Mouse (Mus musculus): ENCODE data around the gene Nip7. TPM values are rescaled to one million over a fixed set of nuclear protein-coding genes. Genes with fewer than 3 reads are reported as not detected.
A peak's percentile ranks its signal among the peaks of the same experiment; 100 is the strongest.
"Not testable (repeated sequence)": the region's sequence is repeated elsewhere in the genome, so short reads cannot be mapped to it uniquely, and the experiment has no call there.

Gene Nip7
- polyA plus RNA-seq, 1 experiment from 2014 or later, result 102 TPM

- H3K36me3 ChIP-seq (ENCODE audit: control insufficient read depth, insufficient read depth, low read length); H3K4me3 ChIP-seq (ENCODE audit: low read depth, low read length); ATAC-seq (replicated peaks; ENCODE audit: low FRiP score, low TSS enrichment, low read depth); H3K9ac ChIP-seq (ENCODE audit: low read length); H3K4me1 ChIP-seq (replicated peaks; ENCODE audit: control insufficient read depth, insufficient read depth, low read length); DNase-seq (ENCODE audit: low spot score); H3K27me3 ChIP-seq (replicated peaks; ENCODE audit: control insufficient read depth, insufficient read depth, low read length); H3K27ac ChIP-seq (ENCODE audit: low read depth); H3K4me2 ChIP-seq (ENCODE audit: low read length); H3K9me3 ChIP-seq (ENCODE audit: control insufficient read depth, low read length): not testable (repeated sequence)
- 94% methylated on average over 5 of the region's 5 CpGs for WGBS
Observed at GRCm38 (mm10) chr8:107108089-107108488, 51.4 kb downstream of the Nip7 start.

- peak overlapping the region; percentile 32; the same call in 1 of the 2 replicates for H3K9ac ChIP-seq (ENCODE audit: low read length)
Observed at GRCm38 (mm10) chr8:107108978-107109720, 52.5 kb downstream of the Nip7 start.

GRCm38 (mm10) chr8:107109816-107110435 lies 53.2 kb downstream of the Nip7 start:
- WGBS, result 86% methylated on average over 5 of the region's 5 CpGs
- Histone ChIP-seq H3K36me3 (ENCODE audit: control insufficient read depth, insufficient read depth, low read length) (no peaks in the 10 kb centered on the region), H3K27me3 (replicated peaks; ENCODE audit: control insufficient read depth, insufficient read depth, low read length) (no peaks in the 10 kb centered on the region), H3K4me2 (ENCODE audit: low read length) (no peak overlapping the region), H3K4me3 (ENCODE audit: low read depth, low read length) (no peak overlapping the region), H3K9ac (ENCODE audit: low read length) (no peak overlapping the region), H3K9me3 (ENCODE audit: control insufficient read depth, low read length) (no peaks in the 10 kb centered on the region), H3K27ac (ENCODE audit: low read depth) (no peak overlapping the region), H3K4me1 (replicated peaks; ENCODE audit: control insufficient read depth, insufficient read depth, low read length) (peaks cover 4% of the 10 kb centered on the region; the same call in 1 of the 2 replicates)
- ATAC-seq (replicated peaks; ENCODE audit: low FRiP score, low TSS enrichment, low read depth) (no peak), DNase-seq (ENCODE audit: low spot score) (no peak)

More at GRCm38 (mm10) chr8:107108978-107109720, 52.5 kb downstream of the Nip7 start:
- 49% methylated on average over 23 of the region's 23 CpGs for WGBS
- Histone ChIP-seq H3K9me3 (ENCODE audit: control insufficient read depth, low read length) (no peaks in the 10 kb centered on the region), H3K36me3 (ENCODE audit: control insufficient read depth, insufficient read depth, low read length) (no peaks in the 10 kb centered on the region), H3K27me3 (replicated peaks; ENCODE audit: control insufficient read depth, insufficient read depth, low read length) (no peaks in the 10 kb centered on the region), H3K27ac (ENCODE audit: low read depth) (peak overlapping the region; percentile 13; the same call in 1 of the 2 replicates), H3K4me2 (ENCODE audit: low read length) (peak overlapping the region; percentile 42), H3K4me1 (replicated peaks; ENCODE audit: control insufficient read depth, insufficient read depth, low read length) (no peaks in the 10 kb centered on the region), H3K4me3 (ENCODE audit: low read depth, low read length) (peak overlapping the region; percentile 21)
- DNase-seq (ENCODE audit: low spot score) (no peak), ATAC-seq (replicated peaks; ENCODE audit: low FRiP score, low TSS enrichment, low read depth) (0 out of 2 replicates have a peak, but pooled peaks have one; percentile 43)

Small RNA genes within 50 kb of the gene (microRNA-seq; reads per million reads assigned to microRNA genes)
- 2.6 reads per million, percentile 27 among the genes with 10 or more reads in this experiment for gene Mir7075

Other genes with a start within 250 kb of the Nip7 start
- gene Has3, start 186.6 kb upstream of the Nip7 start, polyA plus RNA-seq (2014; fragmentation: Nextera tagmentation; extraction: Ambion mirVana), result 0.14 and 0.19 TPM in 2 replicates
- gene Utp4, start 163.2 kb upstream of the Nip7 start, polyA plus RNA-seq (2014; fragmentation: Nextera tagmentation; extraction: Ambion mirVana), result 79.6 and 85.4 TPM in 2 replicates
- 15.1 TPM in 2 replicates for gene Sntb2, start 121.1 kb upstream of the Nip7 start, polyA plus RNA-seq (2014; fragmentation: Nextera tagmentation; extraction: Ambion mirVana)
- gene Vps4a, start 25.7 kb upstream of the Nip7 start, polyA plus RNA-seq (2014; fragmentation: Nextera tagmentation; extraction: Ambion mirVana), result 64.2 and 68.3 TPM in 2 replicates
- 44.3 and 45.7 TPM in 2 replicates for gene Pdf, start 8.3 kb upstream of the Nip7 start, polyA plus RNA-seq (2014; fragmentation: Nextera tagmentation; extraction: Ambion mirVana)
- 37.9 and 38.7 TPM in 2 replicates for gene Cog8, start 188 bp upstream of the Nip7 start, polyA plus RNA-seq (2014; fragmentation: Nextera tagmentation; extraction: Ambion mirVana)
- 9.3 and 21.3 TPM in 2 replicates for gene Tmed6, start 8.8 kb downstream of the Nip7 start, polyA plus RNA-seq (2014; fragmentation: Nextera tagmentation; extraction: Ambion mirVana)
- 14.2 and 14.9 TPM in 2 replicates for gene Terf2, start 39.7 kb downstream of the Nip7 start, polyA plus RNA-seq (2014; fragmentation: Nextera tagmentation; extraction: Ambion mirVana)
- gene Cyb5b, start 93.8 kb downstream of the Nip7 start, polyA plus RNA-seq (2014; fragmentation: Nextera tagmentation; extraction: Ambion mirVana), result 128 and 134 TPM in 2 replicates
- 12.3 and 14.7 TPM in 2 replicates for gene Nfat5, start 236.6 kb downstream of the Nip7 start, polyA plus RNA-seq (2014; fragmentation: Nextera tagmentation; extraction: Ambion mirVana)